Mouse (Mus musculus) bone marrow, adult 2 months (tissue): Measurements from ENCODE around the gene Clba1.

ENCODE experiments used
- CTCF ChIP-seq: fragments of 200-500 bp; IDR thresholded peaks from 2 replicates; pipeline ENCODE4 v1.5.1; 2011; ENCODE audit warnings: low read length, control low read depth; ENCODE audit not compliant: control insufficient read depth, insufficient read depth
- POLR2A ChIP-seq: fragments of 200-500 bp; IDR thresholded peaks from 2 replicates; pipeline ENCODE4 v1.6.1; 2011; ENCODE audit warnings: low read depth, mild to moderate bottlenecking, control low read depth, low read length, borderline replicate concordance; ENCODE audit not compliant: control insufficient read depth

GRCm38 (mm10) chr12:112857021-112857925 lies 48.5 kb downstream of the Clba1 start:
- TF ChIP-seq CTCF (no peak), POLR2A (no peak)
